Mouse (Mus musculus) liver (tissue): Measurements from ENCODE around the gene Birc6.
"Not testable (repeated sequence)": the region's sequence is repeated elsewhere in the genome, so short reads cannot be mapped to it uniquely, and the experiment has no call there.

Source experiments
- DNase-seq: peaks from one replicate; pipeline ENCODE4 v3.0.0-alpha.2; 2020; ENCODE audit warnings: mixed read lengths

The Birc6 gene

GRCm38 (mm10) chr17:74564151-74564550 is 36.1 kb downstream of the Birc6 start:
- DNase-seq: no peak

GRCm38 (mm10) chr17:74569219-74569618 is 41.1 kb downstream of the Birc6 start:
- no peak for DNase-seq

GRCm38 (mm10) chr17:74570585-74570984 is 42.5 kb downstream of the Birc6 start:
- DNase-seq: no peak

- DNase-seq: no peak
These were observed 49.1 kb downstream of the Birc6 start for GRCm38 (mm10) chr17:74577173-74577572.

GRCm38 (mm10) chr17:74579586-74579985 is 51.5 kb downstream of the Birc6 start:
- no peak for DNase-seq

GRCm38 (mm10) chr17:74580738-74581137 is 52.6 kb downstream of the Birc6 start:
- no peak for DNase-seq

GRCm38 (mm10) chr17:74586768-74587167 is 58.7 kb downstream of the Birc6 start:
- no peak for DNase-seq

GRCm38 (mm10) chr17:74598908-74599307 is 70.8 kb downstream of the Birc6 start:
- DNase-seq: no peak

GRCm38 (mm10) chr17:74599396-74599795 is 71.3 kb downstream of the Birc6 start:
- no peak for DNase-seq

GRCm38 (mm10) chr17:74601201-74601600 is 73.1 kb downstream of the Birc6 start:
- DNase-seq: no peak

GRCm38 (mm10) chr17:74630798-74631197 is 102.7 kb downstream of the Birc6 start:
- no peak for DNase-seq

GRCm38 (mm10) chr17:74642445-74642844 is 114.3 kb downstream of the Birc6 start:
- DNase-seq: no peak

GRCm38 (mm10) chr17:74658362-74658761 is 130.3 kb downstream of the Birc6 start:
- no peak for DNase-seq

GRCm38 (mm10) chr17:74668010-74668409 is 139.9 kb downstream of the Birc6 start:
- no peak for DNase-seq

GRCm38 (mm10) chr17:74670031-74670430 is 141.9 kb downstream of the Birc6 start:
- DNase-seq: no peak

- DNase-seq: no peak
These were observed 144.4 kb downstream of the Birc6 start for GRCm38 (mm10) chr17:74672446-74672845.

- no peak for DNase-seq
These were observed 145.2 kb downstream of the Birc6 start for GRCm38 (mm10) chr17:74673251-74673650.

- DNase-seq: no peak
These were observed 150.0 kb downstream of the Birc6 start for GRCm38 (mm10) chr17:74678061-74678460.

GRCm38 (mm10) chr17:74684927-74685326 is 156.8 kb downstream of the Birc6 start:
- no peak for DNase-seq

GRCm38 (mm10) chr17:74688555-74688954 is 160.5 kb downstream of the Birc6 start:
- no peak for DNase-seq

GRCm38 (mm10) chr17:74689406-74689805 is 161.3 kb downstream of the Birc6 start:
- no peak for DNase-seq

GRCm38 (mm10) chr17:74701661-74702060 is 173.6 kb downstream of the Birc6 start:
- not testable (repeated sequence) for DNase-seq

- DNase-seq: no peak
These were observed 177.4 kb downstream of the Birc6 start for GRCm38 (mm10) chr17:74705480-74705879.

- DNase-seq: no peak
These were observed 178.5 kb downstream of the Birc6 start for GRCm38 (mm10) chr17:74706593-74706992.

- no peak for DNase-seq
These were observed 179.6 kb downstream of the Birc6 start for GRCm38 (mm10) chr17:74707637-74708152.

GRCm38 (mm10) chr17:74710731-74711130 is 182.6 kb downstream of the Birc6 start:
- DNase-seq: no peak
